In the genomic region with DNA sequence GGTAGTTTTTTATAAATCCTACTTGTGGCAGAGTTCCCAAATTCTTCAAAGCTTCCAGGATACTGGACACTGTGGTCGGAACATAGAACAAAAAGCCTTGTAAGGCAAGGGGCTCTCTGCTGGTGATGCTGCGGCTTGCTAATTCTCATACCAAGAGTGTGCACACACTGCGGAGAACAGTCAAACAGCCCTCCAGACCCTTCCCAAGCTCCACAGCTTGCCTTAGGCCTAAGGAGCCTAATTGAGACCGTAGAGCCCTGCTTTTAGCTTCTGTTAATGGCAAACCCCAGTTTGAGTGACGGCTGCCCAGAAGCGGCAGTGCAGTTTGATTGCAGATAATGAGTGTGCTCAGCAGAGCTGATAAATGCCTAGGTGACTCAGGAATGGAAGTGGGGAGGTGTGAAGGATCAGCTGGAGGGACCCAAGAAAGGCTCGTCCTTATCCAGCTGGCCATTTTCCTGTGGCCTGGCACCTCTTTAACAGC, we compare ENCODE assay signal across 9 mouse cellular contexts. TPM values are rescaled to one million over a fixed set of nuclear protein-coding genes. Genes with fewer than 3 reads are reported as not detected.
DNase-seq lines count a peak whose midpoint lies in the region; ATAC-seq and TF ChIP-seq lines count a peak whose summit lies in the region.
"Had no signal": no experiment of that assay in that cellular context is flagged by ENCODE, and none has a peak within 500 bp of the region (broad histone marks: within the 10 kb centered on the region; RNA-seq: fewer than 3 reads in every experiment).

No protein-coding gene starts in this region.

- TF ChIP-seq POLR2A in heart, adult 2 months (IDR thresholded peaks at IDR 0.05; ENCODE audit: insufficient read depth, low read depth, low read length), result no peak
- no peak for TF ChIP-seq POLR2A in kidney, adult 2 months (IDR thresholded peaks at IDR 0.05; ENCODE audit: low read depth, low read length)
- no peak for TF ChIP-seq POLR2A in small intestine, adult 2 months (IDR thresholded peaks at IDR 0.05; ENCODE audit: low read depth, low read length)

- H3K4me2 ChIP-seq in midbrain, embryonic 12.5 days (replicated peaks), result no peak overlapping the region
- no peak overlapping the region for H3K4me2 ChIP-seq in midbrain, embryonic 11.5 days

- peak; percentile 54 for ATAC-seq in midbrain, embryonic 12.5 days (ENCODE audit: low FRiP score, low read depth)
- no peak for ATAC-seq in midbrain, embryonic 11.5 days (ENCODE audit: low FRiP score)

- H3K27me3 ChIP-seq in heart, adult 2 months (ENCODE audit: control insufficient read depth, insufficient read depth, low read length), result no peaks in the 10 kb centered on the region; the same call in 1 of the 2 replicates
- no peaks in the 10 kb centered on the region for H3K27me3 ChIP-seq in midbrain, embryonic 12.5 days
- H3K27me3 ChIP-seq in midbrain, embryonic 11.5 days (ENCODE audit: control insufficient read depth, insufficient read depth, low read length), result no peaks in the 10 kb centered on the region
- H3K27me3 ChIP-seq in kidney, adult 2 months (replicated peaks; ENCODE audit: control insufficient read depth, insufficient read depth, low read length), result no peaks in the 10 kb centered on the region
- H3K27me3 ChIP-seq in small intestine, adult 2 months (ENCODE audit: control insufficient read depth, insufficient read depth, low read length), result 0 out of 2 replicates have a peak, but pooled peaks cover 2% of the 10 kb centered on the region

- intact Hi-C loops in heart, adult 2 months (cut with DNase I), result no loop called here

- TF ChIP-seq EP300 in heart, adult 2 months (IDR thresholded peaks at IDR 0.05; ENCODE audit: insufficient read depth, low read depth, low read length), result no peak

- peaks cover 8% of the 10 kb centered on the region for H3K4me1 ChIP-seq in heart, adult 2 months (ENCODE audit: control insufficient read depth, insufficient read depth, low read length)
- H3K4me1 ChIP-seq in midbrain, embryonic 12.5 days, result peaks cover 8% of the 10 kb centered on the region
- no peaks in the 10 kb centered on the region for H3K4me1 ChIP-seq in midbrain, embryonic 11.5 days (ENCODE audit: control insufficient read depth, insufficient read depth, low read length)
- peaks cover 7% of the 10 kb centered on the region; the same call in 1 of the 2 replicates for H3K4me1 ChIP-seq in kidney, adult 2 months (ENCODE audit: control insufficient read depth, insufficient read depth, low read length)
- peaks cover 2% of the 10 kb centered on the region; the same call in 1 of the 2 replicates for H3K4me1 ChIP-seq in small intestine, adult 2 months (ENCODE audit: control insufficient read depth, insufficient read depth, insufficient read length, low read length)

- H3K36me3 ChIP-seq in heart, adult 2 months (ENCODE audit: control insufficient read depth, insufficient read depth, low read length), result no peaks in the 10 kb centered on the region
- no peaks in the 10 kb centered on the region for H3K36me3 ChIP-seq in midbrain, embryonic 12.5 days
- H3K36me3 ChIP-seq in midbrain, embryonic 11.5 days (ENCODE audit: control insufficient read depth, insufficient read depth, low read length), result no peaks in the 10 kb centered on the region
- no peaks in the 10 kb centered on the region for H3K36me3 ChIP-seq in kidney, adult 2 months (ENCODE audit: control insufficient read depth, insufficient read depth, low read length)
- no peaks in the 10 kb centered on the region for H3K36me3 ChIP-seq in small intestine, adult 2 months (ENCODE audit: control insufficient read depth, insufficient read depth, low read length)

- 40% methylated on average over 7 of the region's 7 CpGs for WGBS in heart, adult 2 months
- WGBS in midbrain, embryonic 12.5 days, result 42% methylated on average over 7 of the region's 7 CpGs
- 58% methylated on average over 7 of the region's 7 CpGs for WGBS in midbrain, embryonic 11.5 days
- 41% methylated on average over 7 of the region's 7 CpGs for WGBS in kidney, adult 2 months
- WGBS in small intestine, adult 2 months, result 31% methylated on average over 7 of the region's 7 CpGs

- no peaks in the 10 kb centered on the region for H3K79me2 ChIP-seq in heart, adult 2 months (replicated peaks; ENCODE audit: control insufficient read depth, insufficient read depth, low read length)

- H3K4me3 ChIP-seq in heart, adult 2 months, result no peak overlapping the region
- H3K4me3 ChIP-seq in midbrain, embryonic 12.5 days, result no peak overlapping the region
- H3K4me3 ChIP-seq in midbrain, embryonic 11.5 days (ENCODE audit: low read depth, low read length), result no peak overlapping the region
- no peak overlapping the region for H3K4me3 ChIP-seq in kidney, adult 2 months (ENCODE audit: insufficient read depth, low read depth, low read length)
- H3K4me3 ChIP-seq in small intestine, adult 2 months (ENCODE audit: low read depth, low read length), result no peak overlapping the region

- peak overlapping the region; percentile 56 for H3K27ac ChIP-seq in heart, adult 2 months
- no peak overlapping the region for H3K27ac ChIP-seq in midbrain, embryonic 12.5 days (replicated peaks)
- no peak overlapping the region for H3K27ac ChIP-seq in midbrain, embryonic 11.5 days (ENCODE audit: low read depth, low read length)
- H3K27ac ChIP-seq in kidney, adult 2 months (ENCODE audit: insufficient read depth, low read depth, low read length), result peak overlapping the region; percentile 20
- H3K27ac ChIP-seq in small intestine, adult 2 months (ENCODE audit: insufficient read depth, low read depth, low read length), result peak overlapping the region; percentile 16

- no peaks in the 10 kb centered on the region for H3K9me3 ChIP-seq in midbrain, embryonic 12.5 days
- no peaks in the 10 kb centered on the region for H3K9me3 ChIP-seq in midbrain, embryonic 11.5 days (ENCODE audit: control insufficient read depth, low read length)

- TF ChIP-seq CTCF in heart, adult 2 months (IDR thresholded peaks at IDR 0.05), result no peak
- TF ChIP-seq CTCF in kidney, adult 2 months (conservative IDR thresholded peaks at IDR 0.05; ENCODE audit: insufficient read depth, insufficient read length, low read depth, low read length), result no peak
- TF ChIP-seq CTCF in small intestine, adult 2 months (IDR thresholded peaks at IDR 0.05; ENCODE audit: extremely low read depth, insufficient read length, insufficient replicate concordance, low read depth, low read length), result no peak

- no peak for DNase-seq in heart, adult 2 months
- DNase-seq in heart, adult 9 months (ENCODE audit: low spot score in 2 of 2), result no peak
- no peak for DNase-seq in midbrain, embryonic 11.5 days (ENCODE audit: low spot score, missing footprints)
- DNase-seq in kidney, adult 2 months, result peak; percentile 42
- no peak for DNase-seq in ovary, postnatal 14 days (ENCODE audit: low spot score)
- DNase-seq in adrenal gland, postnatal 25 days, result no peak
- DNase-seq: cerebellum, postnatal 25 days had no signal

- H3K9ac ChIP-seq in heart, adult 2 months (ENCODE audit: low read depth, low read length), result no peak overlapping the region
- H3K9ac ChIP-seq in midbrain, embryonic 12.5 days (replicated peaks), result no peak overlapping the region
- H3K9ac ChIP-seq in midbrain, embryonic 11.5 days (ENCODE audit: low read length), result no peak overlapping the region

RNA-seq across cellular contexts. Expression of a gene that starts 52.7 kb away (rescaled TPM):
- total RNA-seq in heart, adult 2 months (2021), result under 1 TPM; 0.29 to 0.61 TPM
- polyA plus RNA-seq in heart, adult 2 months (2012; rRNA removed), result 0.16 and 0.35 TPM in 2 replicates
- polyA plus RNA-seq in midbrain, embryonic 12.5 days (2016; fragmentation: Nextera tagmentation; extraction: Ambion mirVana), result 5.0 and 7.4 TPM in 2 replicates
- 2.8 and 3.3 TPM in 2 replicates for polyA plus RNA-seq in midbrain, embryonic 11.5 days (2014; fragmentation: Nextera tagmentation; extraction: Ambion mirVana)
- polyA plus RNA-seq in kidney, adult 2 months (2012; rRNA removed), result 1.0 and 1.1 TPM in 2 replicates
- 0.01 and 0.03 TPM in 2 replicates for polyA plus RNA-seq in small intestine, adult 2 months (2012; rRNA removed)
- total RNA-seq in adrenal gland, postnatal 25 days (2021), result 0.24 and 0.27 TPM in 2 replicates

Comparison
In these comparisons a context has a peak if more than half of its experiments do, and no peak if none do; other contexts are left out.
1. H3K27ac ChIP-seq: peak in heart, adult 2 months (single experiment), kidney, adult 2 months (single experiment) and small intestine, adult 2 months (single experiment); none in midbrain, embryonic 12.5 days (single experiment) and midbrain, embryonic 11.5 days (single experiment).